Mouse (Mus musculus) gastrocnemius, adult 2 months (tissue): ENCODE data around the gene Serf2. TPM values are rescaled to one million over a fixed set of nuclear protein-coding genes. Genes with fewer than 3 reads are reported as not detected.

Source experiments
- DNase-seq: peaks from one replicate; pipeline ENCODE4 v3.0.0; 2022
- H3K27ac ChIP-seq: fragments of 200-600 bp; 2 replicates; pipeline ENCODE4 v1.8.1; 2022; ENCODE audit warnings: mild to moderate bottlenecking
- H3K4me3 ChIP-seq: fragments of 200-600 bp; 2 replicates; pipeline ENCODE4 v1.8.1; 2022; ENCODE audit warnings: mild to moderate bottlenecking, moderate library complexity
- CTCF ChIP-seq: fragments of 200-600 bp; IDR thresholded peaks from 2 replicates; pipeline ENCODE4 v1.8.1; 2022; ENCODE audit warnings: antibody characterized with exemption, mild to moderate bottlenecking, moderate library complexity
- intact Hi-C: fragments of 180-260 bp; cut with DNase I; formaldehyde crosslinking; loops from one replicate; pipeline ENCODE4 v1.15.1; 2025
- long read RNA-seq, 2 experiments: library from polyadenylated mRNA; stranded (forward); transcript quantifications; one replicate each; pipeline ENCODE4 v2.0.0; 2021
- total RNA-seq, 2 experiments: library from RNA; stranded (reverse); gene quantifications; 2 replicates each; pipeline ENCODE4 v1.2.3; 2021

The Serf2 gene
- total RNA-seq: 100 to 1,000 TPM; 286 to 358 TPM
- long read RNA-seq, experiment 1, transcript Serf2-201 (3 exons, 525 nt): minor isoform, 7 of 508 reads
- long read RNA-seq, experiment 1, transcript Serf2-204 (3 exons, 3,056 nt): major isoform, 466 of 508 reads
- long read RNA-seq, experiment 1, partial matches to known transcripts: 15 of 508 reads
- long read RNA-seq, experiment 1, other reads (novel, unspliced or antisense): 14 of 508 reads
- long read RNA-seq, experiment 2, transcript Serf2-202 (3 exons, 876 nt): minor isoform, 10 of 551 reads
- long read RNA-seq, experiment 2, transcript Serf2-201 (3 exons, 525 nt): minor isoform, 8 of 551 reads
- long read RNA-seq, experiment 2, transcript Serf2-204 (3 exons, 3,056 nt): major isoform, 514 of 551 reads
- long read RNA-seq, experiment 2, partial matches to known transcripts: 4 of 551 reads
- long read RNA-seq, experiment 2, other reads (novel, unspliced or antisense): 15 of 551 reads

DNA sequence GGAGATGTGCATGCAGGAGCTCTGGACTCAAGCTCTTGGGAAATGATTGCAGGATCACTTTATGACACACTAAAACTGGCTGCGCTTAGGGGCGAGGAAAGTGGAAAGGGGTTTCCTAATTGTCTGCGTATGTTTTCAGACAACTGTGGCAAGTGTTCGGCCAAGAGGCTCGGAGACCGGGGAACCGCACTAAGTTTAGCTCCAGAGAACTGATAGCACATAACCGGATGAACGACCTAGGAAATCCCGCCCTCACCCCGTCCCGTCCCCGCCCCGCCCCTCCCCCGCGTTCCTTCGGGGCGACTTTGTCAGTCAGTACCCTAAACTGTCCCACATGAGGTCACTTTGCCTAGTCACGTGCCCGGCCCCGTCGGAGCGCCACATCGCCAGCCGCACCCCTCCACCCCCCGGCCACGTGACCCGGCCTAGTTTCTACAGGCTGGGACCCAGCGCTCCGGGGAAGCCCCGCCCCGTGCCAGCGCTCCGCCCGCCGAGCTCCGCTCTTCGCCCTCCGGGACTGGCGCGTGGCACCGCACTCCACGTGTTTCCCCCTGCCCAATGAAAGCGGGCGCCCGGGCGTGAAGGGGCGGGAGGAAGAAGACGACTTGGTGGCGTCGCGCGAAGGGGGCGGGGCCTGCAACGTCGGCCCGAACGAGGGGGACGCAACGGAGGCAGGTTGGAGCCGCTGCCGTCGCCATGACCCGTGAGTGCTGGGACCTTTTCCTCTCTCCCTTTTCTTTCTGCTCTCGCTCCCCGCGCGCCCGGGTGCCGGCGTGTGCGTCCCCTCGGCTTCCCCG lies at the start of gene Serf2:
Serf2 (plus strand) TSS at position 457 of the 797 bp plus-strand sequence.
- intact Hi-C loops: no loop called here
- DNase-seq: peak; percentile 100
- TF ChIP-seq CTCF: no peak
- H3K4me3 ChIP-seq: peak within 1 kb of the TSS; percentile 86
- peak within 1 kb of the TSS; percentile 100 for H3K27ac ChIP-seq

DNA sequence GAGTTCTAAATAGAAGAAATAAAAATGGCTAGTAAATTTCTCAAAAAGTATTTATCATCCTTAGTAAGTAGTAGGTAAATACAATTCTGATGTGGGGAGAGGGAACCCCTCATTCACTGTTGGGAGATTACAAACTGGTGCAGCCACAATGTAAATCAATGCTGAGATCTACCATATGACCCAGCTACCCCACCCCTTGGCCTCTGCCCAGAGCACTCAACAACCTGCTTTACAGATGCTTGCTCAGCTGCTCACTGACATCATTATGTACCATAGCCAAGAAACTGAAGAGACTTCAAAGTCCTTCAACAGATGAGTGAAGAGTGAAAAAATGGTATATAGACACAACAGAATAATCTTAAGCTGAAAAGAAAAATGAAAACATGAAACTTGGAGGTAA lies 45.7 kb upstream of the Serf2 start:
- TF ChIP-seq CTCF: no peak
- intact Hi-C loops: no loop called here
- Histone ChIP-seq H3K4me3 (no peak overlapping the region), H3K27ac (no peak overlapping the region)
- DNase-seq: no peak

DNA sequence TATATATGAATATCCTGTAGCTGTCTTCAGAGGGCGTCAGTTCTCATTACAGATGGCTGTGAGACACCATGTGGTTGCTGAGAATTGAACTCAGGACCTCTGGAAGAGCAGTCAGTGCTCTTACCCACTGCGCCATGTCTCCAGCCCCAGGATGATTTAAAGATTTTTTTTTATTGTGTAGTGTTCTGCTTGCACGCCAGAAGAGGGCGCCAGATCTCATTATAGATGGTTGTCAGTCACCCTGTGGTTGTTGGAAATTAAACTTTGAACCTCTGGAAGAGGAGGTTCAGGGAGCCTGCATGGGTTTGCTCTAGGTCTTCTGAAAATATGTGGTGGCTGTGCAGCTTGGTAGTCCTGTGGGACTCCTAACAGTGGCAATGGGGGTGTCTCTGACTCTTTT lies 40.8 kb upstream of the Serf2 start:
- peak; percentile 67 for TF ChIP-seq CTCF
- intact Hi-C loops: no loop called here
- no peak overlapping the region for H3K27ac ChIP-seq
- no peak overlapping the region for H3K4me3 ChIP-seq
- DNase-seq: peak; percentile 40

DNA sequence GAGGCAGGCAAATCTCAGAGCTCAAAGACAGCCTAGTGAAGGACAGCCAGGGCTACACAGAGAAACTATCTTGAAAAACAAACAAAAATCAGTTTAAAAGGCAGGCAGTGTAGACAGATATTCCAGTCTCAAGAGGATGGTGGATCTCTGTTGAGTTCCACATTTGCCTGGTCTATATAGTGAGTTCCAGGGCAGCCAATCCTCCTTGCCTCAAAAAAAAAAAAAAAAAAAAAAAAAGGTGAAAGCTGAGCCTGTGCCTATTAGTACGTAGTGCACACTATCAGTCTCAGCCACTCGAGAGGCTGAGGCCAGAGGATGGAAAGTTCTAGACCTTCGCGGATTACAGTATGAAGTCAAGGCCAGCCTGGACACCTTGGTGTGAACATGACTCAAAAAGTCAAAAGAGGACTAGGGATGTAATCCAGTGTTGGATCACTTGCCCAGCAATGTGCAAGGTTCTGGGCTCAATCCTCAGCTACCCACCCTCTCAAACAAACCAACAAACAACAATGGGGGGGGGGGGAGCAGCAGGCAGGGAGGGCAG lies 36.1 kb upstream of the Serf2 start:
- no peak for TF ChIP-seq CTCF
- DNase-seq: peak; percentile 20
- intact Hi-C loops: loop anchor here (5.0 kb wide), 1 partner anchor 69 kb away; no protein-coding TSS in a partner anchor
- Histone ChIP-seq H3K27ac (peak overlapping the region; percentile 100), H3K4me3 (peak overlapping the region; percentile 86)

DNA sequence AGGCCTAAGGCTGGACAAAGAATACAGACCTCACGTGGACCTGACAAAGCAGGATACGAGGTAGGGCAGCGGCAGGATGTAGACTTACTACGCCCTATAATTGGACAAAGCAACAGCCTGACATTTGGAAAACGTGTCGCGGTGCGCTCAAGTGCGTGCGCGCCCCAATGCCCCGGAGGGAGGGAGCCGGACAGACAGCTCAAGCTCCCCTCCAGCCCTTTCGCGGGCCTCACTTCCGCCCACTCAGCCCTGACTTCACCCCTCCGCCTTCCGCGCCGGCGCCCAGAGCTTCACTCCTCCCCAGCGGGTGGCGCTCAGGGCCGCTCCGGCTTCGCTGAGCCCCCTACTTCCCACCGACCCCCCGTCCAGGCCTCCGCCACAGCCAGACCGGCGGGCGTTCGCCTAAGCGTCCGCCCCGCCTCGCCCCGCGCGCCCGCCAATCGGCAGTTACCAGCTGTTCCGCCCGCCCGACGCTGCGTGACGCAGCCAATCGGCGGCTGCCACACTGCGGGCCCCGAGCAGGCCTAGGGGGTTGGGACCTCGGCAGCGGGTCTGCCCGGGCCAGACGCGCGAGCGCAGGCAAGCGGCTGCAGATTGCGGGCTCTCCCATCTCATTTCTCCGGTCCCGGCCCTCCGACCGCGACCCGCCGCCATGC lies 35.5 kb upstream of the Serf2 start, which contains the start of the genes Pdia3 and Catsper2:
Pdia3 (plus strand) TSS at position 389 of the 656 bp plus-strand sequence.
Catsper2 (minus strand) TSS at position 406 of the 656 bp plus-strand sequence.
- intact Hi-C loops: loop anchor here (5.0 kb wide), 1 partner anchor 69 kb away; no protein-coding TSS in a partner anchor
- Histone ChIP-seq H3K4me3 (peak within 1 kb of the TSS; percentile 86), H3K27ac (peak within 1 kb of the TSS; percentile 100)
- peak; percentile 57 for TF ChIP-seq CTCF
- DNase-seq: peak; percentile 99

DNA sequence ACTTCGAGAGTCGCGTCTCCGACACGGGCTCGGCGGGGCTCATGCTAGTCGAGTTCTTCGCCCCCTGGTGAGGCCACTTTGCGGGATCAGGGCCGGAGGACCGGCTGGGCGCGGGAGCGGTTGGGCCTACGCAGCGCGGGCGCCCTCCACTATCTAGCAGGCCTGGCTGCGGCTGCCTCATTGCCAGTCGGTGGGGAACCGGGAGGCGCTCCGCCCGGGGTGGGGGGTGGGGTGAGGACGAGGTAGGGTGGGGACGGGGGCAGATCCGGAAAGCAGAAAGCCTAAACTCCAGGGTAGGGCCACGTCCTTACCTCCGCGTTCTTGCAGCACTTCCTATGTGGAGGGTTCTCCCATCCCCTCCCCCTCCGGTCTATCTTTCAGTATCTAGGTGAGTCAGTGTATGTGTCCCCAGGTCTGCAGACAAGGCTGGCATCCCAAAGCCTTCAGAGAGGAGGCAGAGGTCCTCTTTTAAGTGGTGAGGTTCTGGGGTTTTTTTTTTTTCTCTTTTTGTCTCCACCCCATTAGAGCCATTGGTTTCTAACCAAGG lies 34.8 kb upstream of the Serf2 start:
- peak overlapping the region; percentile 100 for H3K27ac ChIP-seq
- DNase-seq: no peak
- intact Hi-C loops: loop anchor here (5.0 kb wide), 1 partner anchor 68 kb away; no protein-coding TSS in a partner anchor
- peak overlapping the region; percentile 86 for H3K4me3 ChIP-seq
- no peak for TF ChIP-seq CTCF

DNA sequence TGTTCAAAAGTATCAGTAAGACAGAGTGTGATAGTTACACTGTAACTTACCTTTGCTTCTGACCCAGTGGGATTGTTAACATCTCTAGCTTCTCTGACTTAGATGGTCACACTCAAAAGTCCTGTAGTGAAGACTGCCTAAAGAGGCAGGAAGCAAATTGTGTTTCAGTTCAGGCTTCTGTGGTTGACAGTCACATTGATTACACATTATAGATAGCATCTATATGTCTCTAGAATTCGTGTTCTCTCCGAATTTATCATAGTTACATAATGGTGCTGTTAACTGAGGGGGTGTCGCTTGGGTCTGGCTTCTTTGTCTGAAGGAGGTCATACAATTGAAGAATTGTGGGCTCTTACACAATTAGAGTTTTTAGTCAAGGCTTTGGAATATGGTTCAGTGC lies 33.9 kb upstream of the Serf2 start:
- Histone ChIP-seq H3K4me3 (peak overlapping the region; percentile 86), H3K27ac (peak overlapping the region; percentile 100)
- DNase-seq: no peak
- intact Hi-C loops: no loop called here
- no peak for TF ChIP-seq CTCF

DNA sequence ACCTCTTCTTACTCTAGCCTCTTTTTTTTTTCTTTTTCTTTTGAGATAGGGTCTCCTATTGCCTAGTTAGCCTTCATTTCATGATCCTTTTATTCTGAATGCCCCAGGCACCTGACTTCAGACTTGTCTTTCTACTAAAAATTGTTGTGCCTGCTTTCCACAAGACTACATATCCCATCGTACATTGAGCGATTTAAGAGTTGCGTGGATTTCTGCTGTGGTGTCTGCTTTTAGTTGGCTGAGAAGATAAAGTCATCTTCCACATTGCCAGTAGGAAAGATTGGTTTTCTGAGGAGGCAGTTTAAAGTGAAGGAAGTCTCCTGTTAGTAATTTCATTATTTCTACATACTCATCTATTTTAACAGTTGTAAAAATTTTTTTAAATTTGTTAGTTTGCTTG lies 33.4 kb upstream of the Serf2 start:
- Histone ChIP-seq H3K27ac (peak overlapping the region; percentile 100; the same call in 1 of the 2 replicates), H3K4me3 (peak overlapping the region; percentile 86)
- no peak for DNase-seq
- TF ChIP-seq CTCF: no peak
- intact Hi-C loops: no loop called here

DNA sequence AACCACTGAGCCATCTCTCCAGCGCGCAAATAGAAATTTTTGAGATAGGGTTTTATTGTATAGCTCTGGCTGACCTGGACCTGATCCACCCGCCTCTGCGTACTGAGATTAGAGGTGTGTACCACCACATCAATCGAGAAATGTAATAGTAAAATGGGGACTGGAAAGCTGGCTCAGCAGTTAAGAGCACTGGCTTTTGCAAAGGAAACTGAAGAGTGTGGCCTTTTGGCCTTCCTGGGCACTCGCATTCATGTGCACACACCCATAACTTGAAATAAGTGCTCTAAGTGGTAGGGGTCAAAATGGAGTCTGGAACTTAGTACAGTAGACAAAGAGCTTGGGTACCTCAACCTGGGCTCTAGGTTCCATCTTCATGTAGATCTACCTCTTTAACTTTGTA lies 32.6 kb upstream of the Serf2 start:
- intact Hi-C loops: loop anchor here (2.0 kb wide), 1 partner anchor 30 kb away; no protein-coding TSS in a partner anchor
- TF ChIP-seq CTCF: no peak
- H3K4me3 ChIP-seq: peak overlapping the region; percentile 86
- DNase-seq: no peak
- H3K27ac ChIP-seq: no peak overlapping the region; the same call in 1 of the 2 replicates

DNA sequence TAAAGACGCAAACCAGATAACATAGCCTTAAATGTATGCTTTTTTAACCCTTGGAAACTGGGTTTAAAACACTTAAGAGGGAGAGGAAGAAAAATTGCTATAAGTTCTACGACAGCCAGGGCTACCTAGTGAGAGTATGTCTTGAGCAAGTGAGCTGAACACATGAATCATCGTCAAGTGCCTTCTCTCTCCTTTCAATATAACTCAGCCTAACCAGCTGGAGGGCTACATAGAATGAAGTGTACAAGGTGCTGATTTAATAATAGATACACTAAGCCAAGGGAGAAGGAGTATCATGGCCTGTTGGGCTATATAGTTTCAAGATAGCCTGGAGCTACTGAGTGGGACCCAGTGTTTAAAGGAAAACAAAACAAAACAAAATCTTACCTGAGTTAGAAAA lies 30.5 kb upstream of the Serf2 start:
- no peak for TF ChIP-seq CTCF
- intact Hi-C loops: no loop called here
- DNase-seq: no peak
- Histone ChIP-seq H3K4me3 (no peak overlapping the region), H3K27ac (no peak overlapping the region)

DNA sequence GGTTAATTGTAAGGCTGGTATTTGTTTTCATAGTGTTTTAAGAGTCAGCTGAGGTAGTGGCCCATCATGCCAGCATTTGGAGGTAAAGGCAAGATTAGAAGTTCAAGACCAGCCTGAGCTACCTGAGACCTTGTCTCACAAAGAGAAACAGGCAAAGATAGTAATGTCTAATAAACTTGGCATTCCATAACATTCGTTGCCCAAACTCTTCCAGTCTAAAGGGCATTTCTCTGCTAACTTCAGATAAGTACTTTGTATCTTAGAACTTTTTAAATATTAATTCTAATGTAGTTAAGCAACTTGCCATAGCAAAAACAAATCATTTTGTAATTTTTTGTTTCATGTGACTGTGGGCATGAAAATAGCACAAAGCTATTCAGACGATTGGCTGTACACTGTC lies 25.8 kb upstream of the Serf2 start:
- DNase-seq: no peak
- Histone ChIP-seq H3K27ac (no peak overlapping the region), H3K4me3 (no peak overlapping the region)
- no peak for TF ChIP-seq CTCF
- intact Hi-C loops: no loop called here

DNA sequence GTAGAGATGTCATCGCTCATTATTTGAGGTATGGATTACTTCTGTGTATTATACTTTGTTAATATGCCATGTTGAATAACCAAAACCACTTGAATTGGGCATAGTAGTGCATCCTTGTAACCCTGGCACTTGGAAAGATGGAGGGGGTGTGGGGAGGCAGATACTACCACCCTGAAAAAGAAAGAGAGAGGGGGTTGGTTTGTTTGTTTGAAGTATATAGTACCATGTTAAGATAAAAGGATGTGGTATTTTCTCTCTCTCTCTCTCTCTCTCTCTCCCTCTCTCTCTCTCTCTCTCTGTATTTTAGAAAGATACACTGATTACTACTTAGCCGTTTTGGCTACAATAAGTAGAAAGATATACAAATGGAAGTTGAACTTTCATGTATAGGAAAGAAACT lies 23.1 kb upstream of the Serf2 start:
- Histone ChIP-seq H3K4me3 (no peak overlapping the region), H3K27ac (no peak overlapping the region)
- DNase-seq: no peak
- intact Hi-C loops: no loop called here
- TF ChIP-seq CTCF: no peak
